Mouse (Mus musculus) gastrocnemius, postnatal 14 days (tissue): ENCODE measurements around the gene Pitpna. TPM values are rescaled to one million over a fixed set of nuclear protein-coding genes. Genes with fewer than 3 reads are reported as not detected.
"Not testable (repeated sequence)": the region's sequence is repeated elsewhere in the genome, so short reads cannot be mapped to it uniquely, and the experiment has no call there.

Source experiments
- DNase-seq: peaks from one replicate; pipeline ENCODE4 v3.0.0; 2021; ENCODE audit warnings: mixed read lengths
- intact Hi-C: fragments of 180-260 bp; cut with DNase I; formaldehyde crosslinking; loops from one replicate; pipeline ENCODE4 v1.15.1; 2025; ENCODE audit warnings: low total_unique reads
- long read RNA-seq, 2 experiments: library from polyadenylated mRNA; stranded (forward); transcript quantifications; one replicate each; pipeline ENCODE4 v2.0.0; 2021
- total RNA-seq, 2 experiments: library from RNA; stranded (reverse); gene quantifications; 2 replicates each; pipeline ENCODE4 v1.2.3; 2021

Pitpna gene
- 100 to 1,000 TPM; 176 to 185 TPM for total RNA-seq
- long read RNA-seq, experiment 1, partial matches to known transcripts: 14 of 203 reads
- long read RNA-seq, experiment 1, other reads (novel, unspliced or antisense): 187 of 203 reads
- long read RNA-seq, experiment 2, transcript Pitpna-204 (3 exons, 384 nt): major isoform, 5 of 226 reads
- long read RNA-seq, experiment 2, partial matches to known transcripts: 4 of 226 reads
- long read RNA-seq, experiment 2, other reads (novel, unspliced or antisense): 217 of 226 reads

DNA sequence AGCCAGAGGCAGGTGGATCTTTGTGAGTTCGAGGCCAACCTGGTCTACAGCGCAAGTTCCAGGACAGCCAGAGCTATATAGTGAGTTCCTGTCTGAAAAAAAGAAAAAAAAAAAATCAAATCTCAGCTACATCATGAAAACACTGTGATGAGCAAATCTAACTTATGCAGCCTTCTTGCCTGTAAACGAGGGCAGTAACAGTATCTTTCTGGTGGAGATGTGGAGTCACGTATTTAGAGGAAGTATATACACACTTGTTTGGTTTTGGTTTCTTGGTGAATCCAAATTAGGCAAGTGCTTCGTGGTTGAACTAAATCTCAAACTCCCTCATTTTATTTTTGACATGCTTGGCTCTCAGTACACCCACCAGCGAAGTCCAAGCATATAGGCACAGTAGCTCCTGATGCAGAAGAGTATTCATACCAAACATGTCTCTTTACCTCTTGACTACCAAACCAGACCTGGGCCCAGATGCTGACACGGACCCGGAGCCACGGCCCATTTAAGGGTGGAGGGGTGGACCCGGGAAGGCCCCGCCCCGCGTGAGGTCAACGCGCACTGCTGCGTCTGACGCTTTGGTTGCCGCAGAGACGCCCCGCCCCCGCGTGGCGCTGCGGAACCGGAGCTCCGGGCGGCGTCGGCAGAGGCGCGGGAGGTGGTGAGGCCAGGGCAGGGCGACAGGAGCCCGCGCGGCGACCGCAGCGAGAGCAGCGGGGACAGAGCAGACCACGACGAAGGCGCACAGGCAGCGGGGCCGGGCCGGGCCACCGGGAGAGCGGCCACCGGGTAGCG lies at the start of gene Pitpna:
Gene Pitpna (plus strand): TSS at position 605 of the 792 bp plus-strand sequence.
- peak; percentile 97 for DNase-seq
- intact Hi-C loops: no loop called here

DNA sequence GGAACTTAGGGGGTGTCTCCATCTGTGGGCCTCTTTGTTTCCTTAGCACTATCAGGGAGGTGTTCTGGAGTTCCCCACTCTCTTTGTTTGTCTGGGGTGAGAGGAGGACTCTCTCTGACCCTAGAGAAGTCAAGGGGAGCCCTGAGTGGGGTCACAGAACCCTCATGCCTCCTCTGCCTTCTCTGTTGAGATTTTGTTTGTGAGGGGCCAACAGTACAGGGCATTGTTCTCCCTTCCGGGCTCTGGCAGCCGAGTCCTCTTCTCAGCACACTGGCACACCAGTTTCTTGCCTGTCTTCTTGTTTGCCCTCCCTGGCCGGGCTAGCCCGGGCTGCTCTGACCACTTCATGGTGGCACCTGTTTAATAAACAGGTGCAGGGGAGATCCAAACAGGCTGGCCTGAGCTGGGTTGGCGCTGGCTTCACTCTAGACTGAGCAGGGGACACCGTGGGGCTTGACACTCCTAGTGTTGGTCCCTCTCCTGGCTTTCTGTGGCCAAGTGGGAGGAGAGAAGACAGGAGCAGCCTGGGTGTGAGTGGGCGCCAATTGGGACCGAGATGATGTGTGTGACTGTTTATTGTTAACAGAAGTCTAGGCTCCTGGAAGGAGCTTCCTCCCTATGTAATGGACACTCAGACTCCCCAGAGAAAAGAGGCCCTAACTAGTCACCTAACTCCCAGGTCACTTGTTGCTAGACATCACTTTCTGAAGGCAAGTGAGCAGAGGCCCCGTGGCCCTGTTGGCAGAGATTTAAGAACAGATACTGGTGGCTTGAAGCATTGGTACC lies 49.5 kb upstream of the Pitpna start:
- peak; percentile 38 for DNase-seq
- intact Hi-C loops: no loop called here

DNA sequence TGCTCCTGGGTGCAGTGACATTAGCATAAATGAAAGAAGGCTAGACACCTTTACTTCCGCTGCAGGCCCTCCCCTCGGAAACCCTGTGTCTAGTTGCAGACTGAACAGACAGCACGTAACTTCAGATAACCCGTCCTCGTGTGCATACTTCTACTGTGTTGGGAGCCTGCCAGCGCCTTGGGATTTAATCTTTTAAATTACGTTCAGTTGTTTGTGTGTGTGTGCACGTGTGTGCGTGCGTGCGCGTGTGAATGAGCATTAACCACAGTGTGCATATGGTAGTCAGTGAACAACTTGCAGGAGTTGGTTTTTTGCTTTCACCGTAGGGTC lies 49.0 kb upstream of the Pitpna start:
- intact Hi-C loops: no loop called here
- DNase-seq: no peak

DNA sequence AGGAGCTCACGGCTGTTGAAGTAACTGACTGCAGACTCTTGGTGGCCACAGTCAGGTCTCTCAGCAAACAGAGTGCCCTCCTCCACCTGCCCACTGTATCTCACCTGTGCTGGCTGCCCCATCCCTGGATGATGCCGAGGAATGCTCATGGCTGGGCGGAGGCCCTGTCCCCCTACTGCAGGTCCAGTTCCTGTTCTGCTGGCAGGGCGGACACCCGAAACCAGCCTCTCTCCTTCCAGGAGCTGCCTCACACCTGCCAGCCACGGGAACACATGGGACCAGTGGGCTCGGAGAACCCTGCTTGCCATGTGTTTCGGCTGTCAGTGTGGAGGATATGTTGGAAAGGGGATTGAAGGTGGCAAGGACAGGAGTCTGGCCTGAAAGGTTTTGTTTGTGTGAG lies 47.7 kb upstream of the Pitpna start:
- intact Hi-C loops: no loop called here
- DNase-seq: peak; percentile 50

DNA sequence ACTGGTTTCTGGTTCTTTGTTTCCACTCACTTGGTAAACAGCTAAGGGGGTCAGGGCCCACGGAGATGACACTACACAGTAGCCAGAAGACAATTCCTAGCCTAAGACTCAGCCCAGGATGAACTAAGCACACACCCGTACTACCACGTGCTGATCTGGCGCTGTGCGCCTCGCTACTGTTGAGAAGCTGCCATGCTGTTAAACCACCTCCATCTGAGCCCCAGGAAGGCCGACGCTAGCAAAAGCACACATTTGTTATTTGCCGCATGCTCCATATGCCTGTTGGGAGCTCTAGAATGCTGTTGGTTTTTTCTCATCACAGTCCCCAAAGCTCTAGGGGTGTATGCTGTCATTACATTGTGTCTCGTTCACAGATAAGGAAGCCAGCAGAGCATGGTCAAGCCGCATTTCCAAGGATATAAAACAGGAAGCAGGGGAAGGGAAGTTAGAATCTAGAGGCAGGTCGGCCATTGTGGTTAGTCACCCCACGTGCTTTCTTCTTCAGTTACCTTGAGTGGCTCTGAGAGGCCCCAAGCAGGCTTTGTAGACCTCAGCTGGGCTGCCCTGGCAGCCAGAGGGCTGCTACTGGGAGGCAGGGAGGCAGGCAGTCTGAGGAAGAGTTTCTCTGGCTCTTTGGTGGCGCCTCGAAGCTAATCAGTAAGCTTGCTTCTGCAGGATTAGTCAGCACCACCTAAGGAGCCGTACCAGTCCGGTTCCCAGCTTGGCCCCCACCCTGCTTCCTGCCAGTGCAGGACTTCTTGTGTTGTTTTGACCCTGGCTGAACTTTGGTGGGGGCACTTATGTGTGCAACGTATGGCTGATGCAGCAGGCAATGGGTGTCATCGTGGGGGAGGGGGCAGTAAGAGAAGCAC lies 47.0 kb upstream of the Pitpna start:
- DNase-seq: no peak
- intact Hi-C loops: no loop called here

DNA sequence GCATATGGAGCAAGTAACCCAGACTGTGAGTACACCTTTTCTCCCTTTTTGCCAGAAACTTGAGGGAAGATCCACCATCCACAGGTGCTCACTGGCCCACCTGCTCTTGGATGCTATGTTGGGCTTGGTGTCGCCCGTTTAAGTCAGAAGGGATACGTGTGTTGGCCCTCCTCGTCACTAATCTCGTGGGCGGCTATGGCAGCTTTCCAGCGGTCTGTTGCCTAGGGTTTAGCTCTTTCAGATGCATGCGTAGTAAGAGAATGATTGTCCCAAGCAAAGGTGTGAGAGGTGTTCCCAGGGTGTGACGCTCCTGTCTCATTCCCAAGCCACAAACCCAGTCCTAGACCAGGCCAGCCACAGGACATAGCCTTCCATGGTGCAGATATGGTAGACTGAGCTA lies 43.2 kb upstream of the Pitpna start:
- intact Hi-C loops: no loop called here
- DNase-seq: no peak

DNA sequence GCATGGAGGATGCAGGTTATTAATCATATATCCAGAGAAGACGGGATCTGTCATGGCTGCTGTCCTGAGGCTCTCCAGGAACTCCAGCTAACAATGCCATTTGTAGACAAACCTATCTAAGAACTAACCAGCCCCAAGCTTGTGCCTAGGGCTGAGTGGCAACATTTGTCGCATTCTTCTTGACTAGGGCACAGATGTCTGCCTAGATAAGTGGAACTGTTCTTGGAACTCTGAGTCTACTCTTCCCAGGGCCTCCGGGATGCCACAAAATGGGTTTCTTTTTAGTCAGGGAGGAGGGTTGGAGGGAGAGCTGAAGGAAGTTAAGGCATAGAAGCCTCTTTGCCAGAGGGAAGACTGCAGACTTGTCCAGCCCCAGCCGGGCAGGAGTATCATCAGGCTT lies 41.8 kb upstream of the Pitpna start:
- intact Hi-C loops: no loop called here

DNA sequence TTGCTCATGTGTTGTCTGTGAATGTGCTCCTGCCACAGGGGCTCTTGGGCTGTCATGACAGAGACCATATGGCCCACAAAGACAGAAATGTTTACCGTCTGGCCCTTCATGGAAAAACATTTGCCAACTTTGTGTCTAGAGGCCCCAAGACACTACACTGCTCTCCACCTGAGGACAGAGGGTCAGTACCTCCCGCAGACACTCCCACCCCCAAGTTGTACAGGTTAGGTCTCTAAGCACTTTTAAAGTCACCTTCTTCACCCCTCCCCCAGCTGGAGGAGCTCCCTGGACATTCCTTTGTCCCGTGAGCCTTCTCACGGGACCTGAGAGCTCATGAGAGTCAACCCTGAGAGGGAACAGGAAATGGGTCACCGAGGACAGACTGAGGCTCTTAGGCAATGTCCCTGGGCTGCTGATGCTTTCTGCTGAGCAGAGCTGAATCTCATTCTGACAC lies 38.2 kb upstream of the Pitpna start:
- intact Hi-C loops: no loop called here
- DNase-seq: no peak

More for the DNA sequence above, 41.8 kb upstream of the Pitpna start:
- DNase-seq: no peak

DNA sequence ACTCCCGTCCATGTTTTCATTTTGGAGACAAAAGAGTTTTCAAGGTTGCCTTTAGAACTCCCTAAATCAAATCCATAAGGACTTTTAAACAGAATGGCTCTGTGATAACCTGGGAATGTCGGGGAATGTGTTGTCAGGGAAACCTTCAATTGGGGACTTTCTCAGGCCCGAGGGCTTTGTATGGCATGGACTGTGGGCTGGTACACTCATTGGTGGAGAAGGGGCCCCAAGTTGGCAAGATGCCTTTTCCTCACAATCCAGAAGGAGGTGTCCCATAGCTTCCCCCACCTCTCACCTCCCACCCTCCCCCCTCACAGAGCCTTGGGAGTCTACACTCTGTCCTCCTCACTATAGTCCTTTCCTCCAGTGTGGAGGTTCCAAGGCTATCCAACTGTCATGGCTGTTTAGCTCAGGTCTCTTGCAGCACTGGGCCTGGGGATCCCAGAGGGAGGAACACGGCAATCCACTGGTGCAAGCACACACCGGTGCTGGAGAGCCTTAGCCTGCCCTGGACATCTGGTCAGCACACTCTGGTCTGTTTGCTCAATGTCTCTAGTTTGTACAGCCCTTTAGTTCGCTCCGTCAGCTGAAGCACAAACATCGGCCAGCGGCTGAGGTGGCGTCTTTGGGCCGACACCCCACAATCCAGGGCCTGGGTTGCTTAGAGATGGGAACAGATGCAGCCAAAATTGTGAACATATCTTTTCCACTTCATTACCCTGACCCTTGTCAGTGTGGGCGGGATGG lies 37.5 kb upstream of the Pitpna start:
- intact Hi-C loops: no loop called here
- peak; percentile 46 for DNase-seq

DNA sequence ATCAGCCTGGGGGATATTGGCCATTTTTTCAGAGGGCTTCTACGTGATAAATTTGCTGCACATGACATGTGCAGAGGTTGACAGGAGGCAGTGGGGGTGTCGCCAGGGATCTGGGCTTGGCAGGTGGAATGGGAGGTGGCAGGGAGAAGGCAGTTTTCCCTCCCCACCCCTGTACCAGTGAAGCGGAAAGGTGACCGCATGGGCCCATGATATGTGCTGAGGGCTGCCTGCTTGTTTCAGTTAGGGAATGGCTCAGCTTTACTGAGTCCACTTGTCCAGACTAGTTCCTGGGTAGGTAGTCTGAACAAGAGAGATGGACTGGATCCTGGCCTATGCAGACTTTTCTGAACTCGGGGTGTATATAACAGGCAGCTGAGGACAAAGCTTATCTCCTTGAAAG lies 36.6 kb upstream of the Pitpna start:
- DNase-seq: no peak
- intact Hi-C loops: no loop called here

DNA sequence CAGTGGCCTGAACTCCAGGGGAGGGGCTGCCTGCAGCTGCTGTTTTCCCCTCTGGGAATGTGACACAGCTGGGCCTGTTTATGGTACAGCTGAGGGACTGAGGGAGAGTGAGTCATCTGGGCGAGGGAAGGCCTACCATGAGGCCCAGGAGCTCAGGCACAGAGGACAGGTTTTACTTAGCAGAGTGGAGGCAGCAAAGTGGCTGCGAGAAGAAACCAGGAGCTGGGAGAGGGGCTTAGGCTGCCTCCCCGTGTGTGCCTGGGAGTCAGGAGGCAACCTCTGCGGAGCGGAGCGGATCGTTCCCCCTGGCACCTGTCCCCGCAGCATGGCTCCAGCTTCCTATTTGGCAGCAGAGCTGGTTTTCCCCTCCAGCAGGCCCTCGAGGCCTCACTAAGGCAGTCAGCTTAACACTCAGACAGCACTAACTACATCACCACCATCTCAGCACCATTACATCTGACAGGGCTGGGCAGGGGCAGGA lies 35.9 kb upstream of the Pitpna start:
- intact Hi-C loops: no loop called here
- peak; percentile 67 for DNase-seq

DNA sequence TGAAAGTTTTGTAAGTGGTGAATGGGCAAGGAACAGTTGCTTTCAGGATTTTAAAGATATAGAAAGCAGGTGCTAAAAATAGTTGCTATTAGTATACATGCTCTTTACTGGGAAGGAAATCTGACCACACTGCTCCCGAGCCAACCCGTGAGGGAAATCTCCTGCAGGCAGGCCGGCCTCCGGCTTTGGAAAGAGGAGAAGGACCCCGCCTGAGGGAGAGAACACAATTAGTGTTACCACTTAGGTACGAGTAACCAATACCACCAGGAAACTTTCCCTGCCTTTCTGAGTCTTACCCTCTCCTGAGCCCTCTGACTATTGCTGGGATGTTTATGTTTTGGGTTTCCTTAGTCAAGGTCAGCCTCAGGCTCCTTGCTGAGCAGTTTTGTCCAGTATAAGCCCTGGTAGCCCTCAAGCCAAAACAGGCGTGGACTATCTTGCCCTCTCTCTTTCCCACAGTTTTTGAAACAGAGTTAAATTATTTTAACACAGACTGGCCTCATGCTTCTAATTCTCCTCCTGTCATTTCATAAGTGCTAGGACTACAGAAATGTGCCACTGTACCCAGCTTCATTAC lies 34.9 kb upstream of the Pitpna start:
- no peak for DNase-seq
- intact Hi-C loops: no loop called here

DNA sequence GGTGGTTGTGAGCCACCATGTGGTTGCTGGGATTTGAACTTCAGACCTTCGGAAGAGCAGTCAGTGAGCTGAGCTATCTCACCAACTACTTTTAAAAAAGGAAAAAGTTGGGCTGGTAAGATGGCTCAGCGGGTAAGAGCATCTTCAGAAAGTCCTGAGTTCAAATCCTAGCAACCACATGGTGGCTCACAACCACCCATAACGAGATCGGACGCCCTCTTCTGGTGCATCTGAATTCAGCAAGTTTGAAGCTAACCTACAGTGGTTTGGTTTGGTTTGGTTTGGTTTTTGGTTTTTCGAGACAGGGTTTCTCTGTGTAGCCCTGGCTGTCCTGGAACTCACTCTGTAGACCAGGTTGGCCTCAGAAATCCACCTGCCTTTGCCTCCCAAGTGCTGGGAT lies 31.9 kb upstream of the Pitpna start:
- DNase-seq, intact Hi-C loops: not testable (repeated sequence)

DNA sequence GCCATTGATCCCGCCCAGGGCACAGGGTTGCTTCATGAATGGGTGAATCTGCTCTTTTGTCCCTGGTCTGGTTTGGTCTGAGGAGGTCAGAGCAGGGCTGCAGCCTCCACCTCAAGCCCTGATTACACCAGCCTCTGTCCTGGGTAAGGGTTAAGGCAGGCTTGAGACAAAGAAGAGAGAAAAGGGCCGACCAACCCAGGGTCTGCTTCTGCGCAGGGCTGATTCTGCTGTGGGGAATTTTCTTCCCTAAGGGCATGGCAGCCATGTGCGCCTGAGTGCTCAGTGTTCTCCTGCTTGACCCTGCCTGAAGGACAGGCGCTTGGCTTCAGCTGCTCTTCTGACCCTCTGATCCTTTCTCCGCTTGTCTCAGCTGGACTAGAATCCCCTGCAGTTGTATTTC lies 30.8 kb upstream of the Pitpna start:
- intact Hi-C loops: no loop called here
- no peak for DNase-seq

DNA sequence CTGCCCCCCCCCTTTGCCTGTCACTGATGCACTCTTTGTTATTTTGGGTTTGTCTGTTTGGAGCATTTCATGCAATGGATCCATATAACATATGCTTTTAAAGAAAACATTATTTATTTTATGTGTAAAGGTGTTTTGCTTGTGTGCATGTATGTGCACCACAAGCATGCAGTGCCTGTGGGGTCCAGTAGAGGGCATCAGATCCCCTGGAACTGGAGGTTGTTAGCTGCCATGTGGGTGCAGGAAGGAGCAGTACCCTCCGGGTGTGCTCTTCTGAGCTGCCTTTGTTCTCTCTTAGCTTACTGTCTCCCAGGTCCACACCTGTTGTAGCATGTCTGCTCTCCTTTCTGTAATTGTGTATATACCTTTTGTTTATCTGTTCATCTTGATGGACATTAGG lies 29.8 kb upstream of the Pitpna start:
- DNase-seq: no peak
- intact Hi-C loops: no loop called here

DNA sequence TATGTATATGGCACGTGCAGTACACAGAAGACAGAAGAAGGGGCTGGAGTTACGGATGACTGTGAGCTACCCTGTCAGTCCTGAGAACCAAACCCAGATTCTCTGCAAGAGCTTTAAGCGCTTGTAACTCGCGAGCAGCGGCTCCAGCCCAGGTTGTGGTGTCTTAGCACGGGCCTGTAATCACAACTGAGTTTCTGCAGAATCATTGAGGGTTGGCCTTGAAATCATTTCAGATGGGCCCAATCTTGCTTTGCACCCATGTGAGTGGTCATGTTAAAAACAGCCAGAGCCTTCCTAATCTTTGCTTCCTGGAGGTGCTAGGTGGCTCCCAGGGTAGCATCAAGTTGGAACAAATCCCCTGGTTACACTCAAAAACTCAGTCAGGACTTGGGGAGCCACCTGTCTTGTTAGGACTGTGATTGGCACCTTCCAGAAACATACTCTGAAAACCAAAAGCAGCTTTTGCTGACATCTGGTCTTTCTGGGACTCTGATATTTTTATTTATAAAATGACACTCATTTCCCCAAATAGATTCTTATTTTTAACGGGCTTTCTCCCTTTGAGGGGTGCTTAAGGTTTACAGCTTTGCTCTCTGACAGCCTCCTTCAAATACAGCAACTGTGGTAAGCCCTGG lies 27.9 kb upstream of the Pitpna start:
- DNase-seq: no peak
- intact Hi-C loops: no loop called here

DNA sequence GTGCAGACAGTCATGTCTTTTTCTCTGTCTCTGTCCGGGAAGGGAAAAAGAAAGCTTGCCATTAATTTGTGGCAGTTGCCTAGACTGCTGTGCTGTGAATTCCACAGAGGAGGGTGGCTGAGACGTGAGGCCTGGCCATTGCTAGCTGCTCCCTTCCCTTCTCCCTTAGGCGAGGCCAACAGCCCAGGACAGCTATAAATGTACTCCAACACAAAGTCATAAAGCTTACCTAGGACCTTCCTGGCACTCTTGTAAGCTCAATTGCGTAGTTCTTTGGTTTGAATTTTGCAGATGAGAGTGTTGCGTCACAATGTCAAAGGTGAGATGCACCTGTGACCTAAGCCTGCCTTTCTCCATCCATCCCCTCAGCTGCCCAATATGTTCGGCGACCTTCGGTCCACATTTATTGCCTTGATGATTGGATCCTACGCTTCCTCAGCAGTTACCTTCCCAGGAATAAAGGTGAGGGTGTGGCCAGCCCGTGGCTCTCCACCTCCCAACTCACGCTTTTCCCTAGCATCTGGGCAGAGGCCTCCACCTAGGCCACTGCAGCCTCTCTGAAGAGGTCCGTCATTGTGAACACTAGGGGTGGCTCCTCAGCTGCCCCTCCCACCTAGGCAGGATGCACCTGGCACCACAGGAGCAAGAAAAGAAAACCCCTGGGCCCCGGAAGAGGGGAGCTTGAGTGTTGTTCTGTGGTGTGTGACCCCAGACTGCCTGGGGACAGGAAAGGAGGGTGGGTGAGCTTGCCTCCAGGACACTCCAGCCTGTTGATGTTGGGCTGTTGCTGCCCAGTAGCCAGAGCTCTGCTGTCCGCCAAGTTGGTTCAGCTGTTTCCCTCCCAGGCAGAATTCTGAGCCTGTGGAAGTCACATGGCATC lies 27.1 kb upstream of the Pitpna start:
- intact Hi-C loops: no loop called here
- no peak for DNase-seq
